Mouse (Mus musculus) lung, adult 2 months (tissue): ENCODE data around the gene Khdc3.

ENCODE experiments used
- CTCF ChIP-seq: fragments of 200-500 bp; IDR thresholded peaks from 2 replicates; pipeline ENCODE4 v1.5.1; 2011; ENCODE audit warnings: mild to moderate bottlenecking, low read length, control low read depth; ENCODE audit not compliant: insufficient read depth
- POLR2A ChIP-seq: fragments of 200-500 bp; IDR thresholded peaks from 2 replicates; pipeline ENCODE4 v1.6.1; 2011; ENCODE audit warnings: low read depth, mild to moderate bottlenecking, control low read depth, low read length, borderline replicate concordance; ENCODE audit errors: extremely low read depth

DNA sequence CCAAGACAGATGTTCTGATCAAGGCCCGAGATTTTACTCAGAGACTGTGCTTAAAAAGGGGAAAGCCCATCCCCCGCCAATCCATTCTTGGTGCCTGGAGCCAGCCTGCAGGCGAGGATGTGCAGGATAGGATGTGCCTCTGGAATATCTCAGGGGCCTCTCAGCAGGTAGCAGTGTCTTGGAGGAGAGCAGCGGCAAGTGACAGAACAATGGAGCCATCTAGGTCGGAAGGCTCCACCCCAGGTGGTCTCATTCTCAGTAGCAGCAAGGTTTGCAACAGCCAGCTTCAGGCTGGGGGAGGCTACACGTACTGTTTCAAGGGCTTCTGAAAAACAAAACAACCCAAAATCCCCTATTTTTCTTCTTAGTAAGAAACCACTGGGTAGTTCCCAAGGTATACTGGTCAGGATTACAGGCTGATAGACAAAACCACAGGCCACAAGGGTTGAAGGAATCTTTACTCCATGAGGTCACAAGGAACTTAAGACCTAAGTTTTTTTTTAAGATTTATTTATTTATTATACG lies 21.8 kb upstream of the Khdc3 start:
- TF ChIP-seq POLR2A (no peak), CTCF (no peak)
